In genomic region chr3:58636406-58637295, GRCm38 (mm10) we compare ENCODE assay signal across 8 mouse cellular contexts. TPM values are rescaled to one million over a fixed set of nuclear protein-coding genes. Genes with fewer than 3 reads are reported as not detected.
DNase-seq lines count a peak whose midpoint lies in the region; ATAC-seq and TF ChIP-seq lines count a peak whose summit lies in the region.

Gene Erich6 (minus strand): TSS chr3:58637207.

- H3K4me3 ChIP-seq in forebrain, embryonic 13.5 days: peak within 1 kb of the TSS; percentile 49
- peak within 1 kb of the TSS; percentile 43 for H3K4me3 ChIP-seq in hindbrain, embryonic 12.5 days

- under 1% methylated on average over 34 of the region's 34 CpGs for WGBS in forebrain, embryonic 13.5 days
- under 1% methylated on average over 34 of the region's 34 CpGs for WGBS in hindbrain, embryonic 12.5 days

- intact Hi-C loops in left cerebral cortex, postnatal 14 days (cut with DNase I): no loop called here

- TF ChIP-seq POLR2A in brain, embryonic 14.5 days (IDR thresholded peaks at IDR 0.05; ENCODE audit: borderline replicate concordance, extremely low read depth, insufficient read depth, insufficient read length, poor library complexity, severe bottlenecking): no peak

- H3K4me1 ChIP-seq in forebrain, embryonic 13.5 days: peaks cover 14% of the 10 kb centered on the region
- peaks cover 10% of the 10 kb centered on the region for H3K4me1 ChIP-seq in hindbrain, embryonic 12.5 days

- no peak for TF ChIP-seq CTCF in brain, embryonic 14.5 days (IDR thresholded peaks at IDR 0.05; ENCODE audit: borderline replicate concordance, extremely low read depth, insufficient read depth, insufficient read length)

- no peaks in the 10 kb centered on the region for H3K27me3 ChIP-seq in forebrain, embryonic 13.5 days
- H3K27me3 ChIP-seq in hindbrain, embryonic 12.5 days: no peaks in the 10 kb centered on the region

- DNase-seq in MEL-GATA-1-ER (ENCODE audit: extremely low read depth, low read depth): peak; percentile 79
- DNase-seq in brain, embryonic 14.5 days (ENCODE audit: low read depth): peak; percentile 75
- peak; percentile 2 to 6 for DNase-seq in left cerebral cortex, postnatal 14 days (ENCODE audit: low spot score in 2 of 2)
- peak; percentile 20 to 22 for DNase-seq in right cerebral cortex, adult 2 months (ENCODE audit: low spot score in 2 of 2)

- peak; percentile 93 for ATAC-seq in forebrain, embryonic 13.5 days
- ATAC-seq in hindbrain, embryonic 12.5 days (ENCODE audit: low FRiP score): peak; percentile 86
- peak; percentile 78 for ATAC-seq in megakaryocyte, adult 5-6 weeks (ENCODE audit: poor library complexity, severe bottlenecking)
- ATAC-seq in activated CD4-positive, CD25-positive, alpha-beta regulatory T cell, adult 4 months: no peak

- no peak within 1 kb of the TSS for H3K27ac ChIP-seq in forebrain, embryonic 13.5 days
- H3K27ac ChIP-seq in hindbrain, embryonic 12.5 days: peak within 1 kb of the TSS; percentile 67

- no peaks in the 10 kb centered on the region for H3K36me3 ChIP-seq in forebrain, embryonic 13.5 days (ENCODE audit: poor library complexity, severe bottlenecking)
- H3K36me3 ChIP-seq in hindbrain, embryonic 12.5 days: no peaks in the 10 kb centered on the region

- peak within 1 kb of the TSS; percentile 66 for H3K9ac ChIP-seq in forebrain, embryonic 13.5 days
- peak within 1 kb of the TSS; percentile 49 for H3K9ac ChIP-seq in hindbrain, embryonic 12.5 days

- H3K4me2 ChIP-seq in forebrain, embryonic 13.5 days: peak within 1 kb of the TSS; percentile 94
- H3K4me2 ChIP-seq in hindbrain, embryonic 12.5 days (replicated peaks): peak within 1 kb of the TSS; percentile 81

- H3K9me3 ChIP-seq in forebrain, embryonic 13.5 days (replicated peaks): no peaks in the 10 kb centered on the region
- no peaks in the 10 kb centered on the region for H3K9me3 ChIP-seq in hindbrain, embryonic 12.5 days (replicated peaks)

RNA-seq across cellular contexts. Expression of gene Erich6, which starts in this region (rescaled TPM):
- 0.26 and 0.33 TPM in 2 replicates for polyA plus RNA-seq in brain, embryonic 14.5 days (2012; rRNA removed)
- polyA plus RNA-seq in forebrain, embryonic 13.5 days (2015; fragmentation: Nextera tagmentation; extraction: Ambion mirVana): 0.09 and 0.18 TPM in 2 replicates
- 0.10 and 0.15 TPM in 2 replicates for polyA plus RNA-seq in hindbrain, embryonic 12.5 days (2016; fragmentation: Nextera tagmentation; extraction: Ambion mirVana)
- total RNA-seq in left cerebral cortex, postnatal 14 days (2021): 1 to 10 TPM in 1 of 2 experiments, under 1 TPM in 1; 0.89 to 1.6 TPM
- total RNA-seq in megakaryocyte, adult 5-6 weeks (2015): not detected in 2 replicates
- not detected in 2 replicates for total RNA-seq in megakaryocyte, adult 5-6 weeks (2017)
- not detected for polyA plus RNA-seq in activated CD4-positive, CD25-positive, alpha-beta regulatory T cell, adult 4 months (2017; shearing (Covaris generic))

Comparison
In these comparisons a context has a peak if more than half of its experiments do, and no peak if none do; other contexts are left out.
1. Peak in DNase-seq in brain, embryonic 14.5 days; RNA of the gene not detected or under 1 TPM.
2. Peak in ATAC-seq, H3K4me3 ChIP-seq, H3K9ac ChIP-seq and H3K4me2 ChIP-seq in forebrain, embryonic 13.5 days; RNA of the gene not detected or under 1 TPM.
3. Peak in ATAC-seq, H3K4me3 ChIP-seq, H3K27ac ChIP-seq, H3K9ac ChIP-seq and H3K4me2 ChIP-seq in hindbrain, embryonic 12.5 days; RNA of the gene not detected or under 1 TPM.
4. Peak in ATAC-seq in megakaryocyte, adult 5-6 weeks; RNA of the gene not detected or under 1 TPM.
5. DNase-seq: peak in every context shown above with its lines; median percentile 79 in MEL-GATA-1-ER; 75 in brain, embryonic 14.5 days; 21 in right cerebral cortex, adult 2 months; 4 in left cerebral cortex, postnatal 14 days.